Mouse (Mus musculus) 3T3-L1 (cell line): Measurements from ENCODE around the gene Six5.
A peak's percentile ranks its signal among the peaks of the same experiment; 100 is the strongest.

Source experiments
- DNase-seq: peaks from one replicate; pipeline ENCODE4 v3.0.0-alpha.2; 2015; ENCODE audit warnings: low read depth, low spot score

Six5 gene

DNA sequence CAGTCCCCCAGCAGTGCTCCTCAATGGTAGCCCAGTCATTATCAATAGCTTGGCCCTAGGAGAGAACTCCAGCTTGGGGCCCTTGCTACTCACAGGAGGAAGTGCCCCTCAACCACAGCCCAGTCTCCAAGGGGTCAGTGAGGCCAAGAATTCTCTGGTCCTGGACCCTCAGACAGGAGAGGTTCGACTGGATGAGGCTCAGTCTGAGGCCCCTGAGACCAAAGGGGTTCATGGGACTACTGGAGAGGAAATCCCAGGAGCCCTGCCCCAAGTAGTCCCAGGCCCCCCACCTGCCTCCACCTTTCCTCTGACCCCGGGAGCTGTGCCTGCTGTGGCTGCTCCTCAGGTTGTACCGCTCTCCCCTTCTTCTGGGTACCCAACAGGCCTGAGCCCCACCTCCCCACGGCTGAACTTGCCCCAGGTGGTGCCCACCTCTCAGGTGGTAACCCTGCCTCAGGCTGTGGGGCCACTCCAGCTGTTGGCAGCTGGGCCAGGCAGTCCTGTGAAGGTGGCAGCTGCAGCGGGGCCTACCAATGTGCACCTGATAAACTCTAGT lies 2.1 kb downstream of the Six5 start:
- no peak for DNase-seq

- DNase-seq: no peak
These were observed 2.8 kb downstream of the Six5 start for GRCm38 (mm10) chr7:19097217-19097616.

DNA sequence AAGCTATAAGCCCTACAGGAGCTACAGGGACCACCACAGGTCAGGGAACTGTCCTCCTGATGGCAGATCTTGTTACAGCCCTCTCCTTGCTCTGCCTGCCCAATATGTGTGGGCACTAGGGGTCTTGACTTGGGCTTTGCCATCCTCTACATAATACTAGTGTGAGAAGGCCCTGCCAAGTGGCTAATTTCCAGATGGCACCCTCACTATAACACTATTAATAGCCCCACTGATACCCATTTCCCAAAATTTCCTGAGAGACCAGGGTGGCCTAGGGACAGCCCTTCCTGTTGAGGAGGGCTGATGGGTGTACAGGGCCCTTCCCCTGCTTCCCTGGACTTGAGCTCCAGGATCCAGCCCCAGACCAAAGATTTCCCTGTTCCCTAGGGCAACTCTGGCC lies 3.5 kb downstream of the Six5 start:
- no peak for DNase-seq

- DNase-seq: no peak
These were observed 4.4 kb downstream of the Six5 start for GRCm38 (mm10) chr7:19098811-19099210.

GRCm38 (mm10) chr7:19100290-19100689 lies 5.9 kb downstream of the Six5 start:
- no peak for DNase-seq

DNA sequence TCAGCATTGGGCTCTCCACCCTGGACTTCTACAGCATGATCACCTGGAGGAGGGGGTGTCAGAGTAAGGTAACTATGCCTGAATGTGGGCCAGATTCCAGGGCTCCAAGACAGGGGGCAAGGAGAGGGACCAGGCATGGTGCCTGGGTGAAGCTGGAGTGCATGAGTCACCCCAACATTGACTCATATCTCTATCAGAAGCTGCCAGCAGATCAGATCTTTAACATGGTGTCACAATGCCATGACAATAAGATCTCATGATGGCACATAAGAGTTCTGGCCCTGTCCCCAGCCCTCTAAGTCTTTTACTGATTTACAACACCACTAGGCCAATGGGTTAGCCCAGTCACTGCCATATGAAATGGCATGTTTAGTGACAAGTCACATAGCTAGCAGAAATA lies 9.3 kb downstream of the Six5 start:
- DNase-seq: peak; percentile 43

GRCm38 (mm10) chr7:19104486-19104885 lies 10.1 kb downstream of the Six5 start:
- no peak for DNase-seq

DNA sequence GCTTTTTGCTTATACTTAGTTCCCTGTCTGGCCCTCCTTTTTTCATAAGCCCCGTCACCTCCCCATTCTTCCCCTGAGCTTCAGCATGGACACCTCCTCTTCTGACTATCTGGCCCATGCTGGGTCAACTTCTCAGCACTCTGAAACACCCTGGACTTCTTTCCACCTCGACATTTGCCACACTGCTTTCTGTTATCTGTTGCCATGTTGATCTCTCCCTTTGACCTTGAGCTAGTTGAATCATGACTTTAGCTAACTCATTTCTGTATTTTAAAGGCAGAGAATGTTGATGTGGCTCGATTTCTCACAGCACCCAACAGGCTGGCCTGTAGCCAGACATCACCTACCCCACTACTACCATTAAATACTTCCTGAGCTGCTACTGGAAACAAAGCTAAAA lies 13.0 kb downstream of the Six5 start:
- no peak for DNase-seq

- peak; percentile 36 for DNase-seq
These were observed 15.2 kb downstream of the Six5 start for GRCm38 (mm10) chr7:19109565-19109964.

DNA sequence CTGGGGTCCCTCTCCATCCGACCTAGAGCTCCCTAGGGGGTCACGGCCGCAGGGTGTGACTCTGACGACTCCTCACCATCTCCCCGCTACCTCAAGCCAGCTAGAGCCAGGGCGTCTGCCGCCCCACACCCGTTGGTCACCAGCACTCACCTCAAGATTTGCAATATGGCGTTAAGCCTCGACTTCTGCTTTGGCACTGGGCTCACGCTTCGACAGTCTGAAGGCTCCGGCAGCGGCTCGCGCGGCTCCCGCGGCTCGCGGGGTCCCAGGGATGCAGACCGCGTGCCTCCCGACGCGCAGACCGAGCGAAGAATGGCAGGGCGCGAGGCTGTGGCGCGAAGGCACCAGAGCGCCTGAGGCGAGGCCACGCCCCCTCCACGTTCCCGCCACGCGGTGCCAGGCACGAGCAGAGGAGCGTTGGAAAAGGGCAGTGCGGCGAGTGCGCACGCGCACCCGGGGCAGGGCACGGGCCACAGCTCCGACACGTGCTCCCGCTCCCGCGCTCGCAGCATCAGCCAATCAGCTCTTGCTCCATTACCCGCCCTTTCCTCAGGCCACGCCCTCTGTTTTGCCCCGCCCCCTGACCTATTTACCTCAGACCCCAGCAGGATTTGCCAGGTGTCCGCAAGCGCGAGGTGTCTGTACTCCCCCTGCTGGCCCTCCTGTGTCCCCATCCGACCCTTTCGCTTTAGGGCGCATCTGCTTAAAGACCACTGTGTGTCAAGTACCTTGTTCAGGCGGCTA lies 23.8 kb downstream of the Six5 start, which contains the start of gene Gm4969:
Gene Gm4969, minus strand, starts transcription at position 341 of the 744 bp plus-strand sequence.
- no peak for DNase-seq

DNA sequence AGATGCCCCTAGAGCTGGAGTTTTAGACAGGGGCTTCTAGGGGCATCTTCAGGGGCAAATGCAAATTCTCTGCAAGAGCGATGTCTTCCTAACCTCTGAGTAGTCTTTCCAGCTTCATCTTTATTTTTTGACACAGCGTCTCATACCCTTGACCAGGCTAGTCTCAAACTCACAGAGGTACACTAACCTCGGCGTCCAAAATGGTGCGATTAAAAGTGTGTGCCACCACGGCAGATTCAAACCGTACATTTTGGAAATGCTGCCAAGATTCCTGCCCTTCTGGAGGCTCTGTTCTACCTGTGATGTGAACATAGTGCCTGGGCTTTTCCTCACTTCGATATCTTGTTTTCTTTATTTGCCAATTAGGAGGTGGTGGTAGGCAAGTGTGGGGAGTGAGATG lies 24.7 kb downstream of the Six5 start:
- DNase-seq: no peak

DNA sequence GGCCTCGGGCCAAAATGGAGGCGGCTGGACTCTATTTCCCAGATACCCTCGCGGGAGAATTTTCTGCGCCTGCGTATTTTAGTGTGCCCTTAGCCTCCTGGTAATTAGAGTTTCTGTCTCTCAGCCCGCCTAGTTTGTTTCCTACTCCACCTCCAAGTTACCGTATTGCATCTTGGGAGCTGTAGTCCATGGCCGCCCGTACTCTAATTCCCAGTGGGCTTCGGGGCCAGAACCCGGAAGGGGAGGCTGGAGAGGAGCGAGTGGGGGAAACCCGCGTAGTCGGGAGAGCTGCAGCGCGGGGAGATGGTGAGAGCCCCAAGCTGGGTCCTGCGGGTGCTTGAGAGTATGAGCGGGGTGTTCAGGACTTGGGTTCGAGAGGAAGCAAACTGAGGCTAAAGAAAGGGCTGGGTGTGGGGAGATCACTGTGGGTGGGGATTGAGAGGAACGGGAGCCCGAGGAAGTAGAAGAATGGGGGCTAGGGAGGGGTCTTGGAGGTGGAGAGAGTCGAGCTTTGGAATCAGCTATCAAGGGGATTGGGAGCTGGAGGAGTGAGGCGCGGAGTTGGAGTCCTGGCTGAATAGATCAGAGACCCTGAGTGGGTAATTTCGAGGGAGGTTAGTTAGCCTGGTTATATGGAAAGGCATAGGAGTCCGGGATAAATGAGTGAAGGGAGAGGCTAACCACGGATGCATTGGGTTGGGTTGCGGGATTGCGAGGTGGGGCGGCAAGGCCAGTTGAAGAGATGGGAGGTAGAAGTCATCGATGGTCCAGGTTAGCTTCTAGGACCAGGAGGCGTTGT lies 25.4 kb downstream of the Six5 start, which contains the start of gene Fbxo46:
Gene Fbxo46, plus strand, starts transcription at position 229 of the 799 bp plus-strand sequence.
- peak; percentile 98 for DNase-seq

GRCm38 (mm10) chr7:19121686-19122085 lies 27.3 kb downstream of the Six5 start:
- no peak for DNase-seq

GRCm38 (mm10) chr7:19124713-19125112 lies 30.3 kb downstream of the Six5 start:
- no peak for DNase-seq

GRCm38 (mm10) chr7:19127744-19128143 lies 33.4 kb downstream of the Six5 start:
- DNase-seq: no peak

GRCm38 (mm10) chr7:19129396-19129795 lies 35.0 kb downstream of the Six5 start:
- no peak for DNase-seq

DNA sequence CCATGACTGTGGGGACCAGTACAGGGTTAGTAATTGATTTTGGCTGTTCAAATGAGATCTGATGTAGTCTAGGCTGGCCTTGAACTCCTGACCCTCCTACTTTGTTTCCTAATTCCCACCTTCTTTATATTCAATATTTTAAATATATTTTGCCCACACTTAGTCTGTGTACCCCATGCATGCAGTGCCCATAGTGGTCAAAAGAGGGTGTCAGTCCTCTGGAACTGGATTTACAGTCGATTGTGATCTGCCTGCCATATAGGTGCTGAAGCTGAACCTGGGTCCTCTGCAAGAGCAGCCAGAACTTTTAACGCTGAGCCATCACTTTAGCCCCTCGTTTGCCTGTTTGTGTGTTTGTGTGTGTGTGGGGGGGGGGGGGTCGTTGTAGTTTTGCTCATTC lies 36.3 kb downstream of the Six5 start:
- peak; percentile 55 for DNase-seq

DNA sequence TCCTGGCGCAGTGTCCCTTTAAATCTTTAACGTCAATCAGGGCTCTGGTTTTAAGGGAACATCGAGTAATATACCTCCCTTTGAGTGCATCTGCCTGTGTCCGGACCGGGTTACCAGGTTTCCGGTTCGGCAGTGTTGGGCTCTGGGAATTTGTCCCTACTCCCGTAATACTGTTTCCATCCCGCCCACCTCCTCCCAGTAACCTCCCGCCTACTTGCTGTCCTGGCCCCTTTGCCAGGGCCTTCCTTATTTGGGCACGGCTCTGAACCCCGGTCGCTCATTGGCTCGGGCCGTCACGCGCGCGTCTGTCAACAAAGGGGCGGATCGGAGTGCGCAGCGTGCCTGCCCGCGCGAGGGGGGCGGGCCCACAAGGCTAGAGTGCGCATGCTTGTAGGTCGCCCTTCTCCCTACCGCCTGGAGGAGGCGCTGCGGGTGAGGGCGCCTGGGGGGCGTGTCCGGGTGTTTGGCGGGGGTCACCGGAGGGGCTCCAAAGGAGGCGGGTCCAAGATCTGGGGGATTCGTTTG lies 37.0 kb downstream of the Six5 start:
- peak; percentile 98 for DNase-seq

DNA sequence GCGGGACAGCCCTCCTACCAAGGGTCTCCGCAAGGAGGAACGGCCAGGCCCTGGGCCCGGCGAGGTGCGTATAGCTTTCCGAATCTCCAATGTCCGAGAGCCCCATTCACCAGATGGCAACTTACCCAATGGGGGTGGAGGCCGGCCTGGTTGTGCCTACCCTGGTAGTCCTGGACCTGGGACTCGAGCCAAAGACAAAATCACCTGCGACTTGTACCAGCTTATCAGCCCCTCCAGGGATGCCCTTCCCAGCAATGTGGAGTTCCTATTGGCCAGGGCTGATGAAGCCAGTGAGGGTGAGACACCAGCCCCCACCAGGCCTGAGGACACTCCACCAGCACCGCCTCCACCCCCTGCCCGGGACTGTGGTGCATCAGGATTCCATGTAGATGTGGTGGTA lies 41.8 kb downstream of the Six5 start:
- DNase-seq: no peak

GRCm38 (mm10) chr7:19136673-19137334 lies 42.4 kb downstream of the Six5 start:
- DNase-seq: no peak

- peak; percentile 76 for DNase-seq
These were observed 43.0 kb downstream of the Six5 start for GRCm38 (mm10) chr7:19137380-19137779.

GRCm38 (mm10) chr7:19146793-19147192 lies 52.4 kb downstream of the Six5 start:
- no peak for DNase-seq
